Mouse (Mus musculus) kidney, adult 2 months (tissue): ENCODE results near the gene Map4k3.

Source experiments
- CTCF ChIP-seq: fragments of 200-500 bp; conservative IDR thresholded peaks from 2 replicates; pipeline ENCODE4 v1.5.1; 2011; ENCODE audit warnings: low read depth, mild to moderate bottlenecking, control low read depth, low read length, moderate library complexity, mixed read lengths; ENCODE audit not compliant: insufficient read depth, insufficient read length
- POLR2A ChIP-seq: fragments of 200-500 bp; IDR thresholded peaks from one replicate; pipeline ENCODE4 v1.6.1; 2011; ENCODE audit warnings: low read depth, low read length, control low read depth

- no peak for TF ChIP-seq POLR2A
- TF ChIP-seq CTCF, result no peak
Observed at GRCm38 (mm10) chr17:80688701-80689100, 39.6 kb downstream of the Map4k3 start.
